Mouse (Mus musculus): ENCODE data around the gene Krt33b. TPM values are rescaled to one million over a fixed set of nuclear protein-coding genes. Genes with fewer than 3 reads are reported as not detected.

Gene Krt33b
- total and polyA plus RNA-seq, 2 experiments, result not detected

GRCm38 (mm10) chr11:100055686-100056655 is 26.3 kb upstream of the Krt33b start:
- DNase-seq (ENCODE audit: extremely low read depth, low read depth, low spot score), result no peak
- 63% methylated on average over 9 of the region's 9 CpGs for WGBS

GRCm38 (mm10) chr11:100050451-100050850 is 20.8 kb upstream of the Krt33b start, which contains the start of gene Krt31:
Krt31 (minus strand) TSS chr11:100050551.
- no peak within 1 kb of the TSS for H3K27ac ChIP-seq (replicated peaks; ENCODE audit: insufficient read depth, low read depth, low read length)
- no peak within 1 kb of the TSS for H3K4me3 ChIP-seq (ENCODE audit: insufficient read depth, low read depth, low read length)
- no peaks in the 10 kb centered on the region for H3K36me3 ChIP-seq (ENCODE audit: control insufficient read depth, insufficient read depth, low read length)
- no peak for DNase-seq (ENCODE audit: extremely low read depth, low read depth, low spot score)
- 92% methylated on average over 3 of the region's 3 CpGs for WGBS
- H3K27me3 ChIP-seq (ENCODE audit: control insufficient read depth, insufficient read depth, low read length), result no peaks in the 10 kb centered on the region; the same call in 1 of the 2 replicates
- H3K4me1 ChIP-seq (ENCODE audit: control insufficient read depth, insufficient read depth, low read length), result no peaks in the 10 kb centered on the region
- no peaks in the 10 kb centered on the region for H3K79me2 ChIP-seq (ENCODE audit: control insufficient read depth, insufficient read depth, low read length)
- TF ChIP-seq CTCF (IDR thresholded peaks at IDR 0.05; ENCODE audit: low read depth, low read length) (no peak), POLR2A (IDR thresholded peaks at IDR 0.05; ENCODE audit: extremely low read depth, insufficient read depth, low read length) (no peak)
- H3K9ac ChIP-seq (ENCODE audit: low read depth, low read length), result no peak within 1 kb of the TSS

More at GRCm38 (mm10) chr11:100055686-100056655, 26.3 kb upstream of the Krt33b start:
- H3K27me3 ChIP-seq (ENCODE audit: control insufficient read depth, insufficient read depth, low read length), result no peaks in the 10 kb centered on the region; the same call in 1 of the 2 replicates
- no peak overlapping the region for H3K27ac ChIP-seq (replicated peaks; ENCODE audit: insufficient read depth, low read depth, low read length)
- no peaks in the 10 kb centered on the region for H3K79me2 ChIP-seq (ENCODE audit: control insufficient read depth, insufficient read depth, low read length)
- TF ChIP-seq CTCF (IDR thresholded peaks at IDR 0.05; ENCODE audit: low read depth, low read length) (no peak), POLR2A (IDR thresholded peaks at IDR 0.05; ENCODE audit: extremely low read depth, insufficient read depth, low read length) (no peak)
- no peak overlapping the region for H3K9ac ChIP-seq (ENCODE audit: low read depth, low read length)
- no peaks in the 10 kb centered on the region for H3K4me1 ChIP-seq (ENCODE audit: control insufficient read depth, insufficient read depth, low read length)
- H3K4me3 ChIP-seq (ENCODE audit: insufficient read depth, low read depth, low read length), result no peak overlapping the region
- no peaks in the 10 kb centered on the region for H3K36me3 ChIP-seq (ENCODE audit: control insufficient read depth, insufficient read depth, low read length)

- Histone ChIP-seq H3K36me3 (ENCODE audit: control insufficient read depth, insufficient read depth, low read length) (no peaks in the 10 kb centered on the region), H3K27me3 (ENCODE audit: control insufficient read depth, insufficient read depth, low read length) (0 out of 2 replicates have a peak, but pooled peaks cover 3% of the 10 kb centered on the region), H3K27ac (replicated peaks; ENCODE audit: insufficient read depth, low read depth, low read length) (no peak overlapping the region), H3K4me1 (ENCODE audit: control insufficient read depth, insufficient read depth, low read length) (no peaks in the 10 kb centered on the region), H3K9ac (ENCODE audit: low read depth, low read length) (no peak overlapping the region), H3K4me3 (ENCODE audit: insufficient read depth, low read depth, low read length) (no peak overlapping the region), H3K79me2 (ENCODE audit: control insufficient read depth, insufficient read depth, low read length) (no peaks in the 10 kb centered on the region)
- no peak for TF ChIP-seq CTCF (IDR thresholded peaks at IDR 0.05; ENCODE audit: low read depth, low read length)
- TF ChIP-seq POLR2A (IDR thresholded peaks at IDR 0.05; ENCODE audit: extremely low read depth, insufficient read depth, low read length), result no peak
- DNase-seq (ENCODE audit: extremely low read depth, low read depth, low spot score), result no peak
- 83% methylated on average over 2 of the region's 2 CpGs for WGBS
These were observed 17.5 kb upstream of the Krt33b start for GRCm38 (mm10) chr11:100047193-100047592.

- H3K36me3 ChIP-seq (ENCODE audit: control insufficient read depth, insufficient read depth, low read length), result no peaks in the 10 kb centered on the region
- H3K79me2 ChIP-seq (ENCODE audit: control insufficient read depth, insufficient read depth, low read length), result no peaks in the 10 kb centered on the region
- no peak overlapping the region for H3K27ac ChIP-seq (replicated peaks; ENCODE audit: insufficient read depth, low read depth, low read length)
- TF ChIP-seq POLR2A (IDR thresholded peaks at IDR 0.05; ENCODE audit: extremely low read depth, insufficient read depth, low read length), result no peak
- no peak for DNase-seq (ENCODE audit: extremely low read depth, low read depth, low spot score)
- no peak overlapping the region for H3K4me3 ChIP-seq (ENCODE audit: insufficient read depth, low read depth, low read length)
- H3K4me1 ChIP-seq (ENCODE audit: control insufficient read depth, insufficient read depth, low read length), result no peaks in the 10 kb centered on the region
- 0 out of 2 replicates have a peak, but pooled peaks cover 3% of the 10 kb centered on the region for H3K27me3 ChIP-seq (ENCODE audit: control insufficient read depth, insufficient read depth, low read length)
- 82% methylated on average over 6 of the region's 6 CpGs for WGBS
- H3K9ac ChIP-seq (ENCODE audit: low read depth, low read length), result no peak overlapping the region
These were observed 16.7 kb upstream of the Krt33b start for GRCm38 (mm10) chr11:100046303-100046866.

GRCm38 (mm10) chr11:100041454-100041853 is 11.8 kb upstream of the Krt33b start, which contains the start of gene Krt34:
Krt34 (minus strand) TSS chr11:100041554.
- WGBS, result 81% methylated on average over 6 of the region's 6 CpGs
- no peak within 1 kb of the TSS for H3K27ac ChIP-seq (replicated peaks; ENCODE audit: insufficient read depth, low read depth, low read length)

More at GRCm38 (mm10) chr11:100041454-100041853, 11.8 kb upstream of the Krt33b start, which contains the start of gene Krt34:
- Histone ChIP-seq H3K36me3 (ENCODE audit: control insufficient read depth, insufficient read depth, low read length) (no peaks in the 10 kb centered on the region), H3K79me2 (ENCODE audit: control insufficient read depth, insufficient read depth, low read length) (no peaks in the 10 kb centered on the region), H3K27me3 (ENCODE audit: control insufficient read depth, insufficient read depth, low read length) (peaks cover 5% of the 10 kb centered on the region; the same call in 1 of the 2 replicates), H3K4me3 (ENCODE audit: insufficient read depth, low read depth, low read length) (no peak within 1 kb of the TSS), H3K4me1 (ENCODE audit: control insufficient read depth, insufficient read depth, low read length) (no peaks in the 10 kb centered on the region), H3K9ac (ENCODE audit: low read depth, low read length) (no peak within 1 kb of the TSS)
- TF ChIP-seq CTCF (IDR thresholded peaks at IDR 0.05; ENCODE audit: low read depth, low read length), result no peak
- TF ChIP-seq POLR2A (IDR thresholded peaks at IDR 0.05; ENCODE audit: extremely low read depth, insufficient read depth, low read length), result no peak
- DNase-seq (ENCODE audit: extremely low read depth, low read depth, low spot score), result no peak

Measured in liver, adult 2 months (tissue).